Mouse (Mus musculus): Measurements from ENCODE around the gene Coq4. TPM values are rescaled to one million over a fixed set of nuclear protein-coding genes. Genes with fewer than 3 reads are reported as not detected.

Coq4 gene
- 1 to 10 TPM; 7.1 to 8.2 TPM for polyA plus RNA-seq (2017; shearing (Covaris generic))

DNA sequence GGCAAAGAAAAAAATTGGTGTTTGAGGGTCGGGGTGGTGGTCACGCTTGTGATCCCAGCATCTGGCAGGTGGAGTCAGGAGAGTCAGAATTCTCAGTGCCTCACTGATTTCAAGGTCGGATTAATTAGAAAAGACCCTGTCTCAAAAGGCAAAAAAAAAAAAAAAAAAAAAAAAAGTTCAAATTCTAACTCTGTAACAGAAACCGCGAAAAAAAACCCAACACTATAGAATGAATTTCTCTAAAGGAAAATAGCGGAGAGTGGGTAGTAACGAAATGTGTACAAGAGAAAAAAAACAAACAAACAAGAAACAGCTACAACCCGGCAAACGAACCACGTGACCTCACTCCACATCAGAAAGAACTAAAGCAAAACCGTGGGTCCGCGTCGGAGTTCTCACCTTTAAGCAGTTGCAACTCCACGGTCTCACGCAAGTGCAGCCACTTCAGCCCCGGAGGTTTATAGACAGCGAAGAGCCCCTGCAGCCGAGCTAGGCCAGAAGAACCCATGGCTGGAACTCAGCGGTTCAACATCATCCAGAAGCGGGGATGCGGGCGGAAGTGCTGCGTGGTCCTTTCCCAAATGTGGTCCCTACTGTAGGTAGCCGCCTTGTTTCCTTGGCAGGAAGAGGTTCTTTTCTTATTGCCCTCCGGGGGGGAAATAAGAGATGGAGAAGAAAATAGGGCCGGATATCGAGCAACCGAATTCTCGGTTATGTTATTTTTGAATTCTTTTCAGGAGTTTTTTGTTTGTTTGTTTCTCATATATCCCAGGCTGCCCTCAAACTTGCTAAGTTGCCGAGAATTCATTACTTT, at the start of gene Coq4:
Coq4 (plus strand) TSS at position 390 of the 814 bp plus-strand sequence.

GRCm38 (mm10) chr2:29751497-29751896, 35.8 kb upstream of the Coq4 start, which contains the start of gene Gm13420:
Gene Gm13420, minus strand, starts transcription at chr2:29751685.

DNA sequence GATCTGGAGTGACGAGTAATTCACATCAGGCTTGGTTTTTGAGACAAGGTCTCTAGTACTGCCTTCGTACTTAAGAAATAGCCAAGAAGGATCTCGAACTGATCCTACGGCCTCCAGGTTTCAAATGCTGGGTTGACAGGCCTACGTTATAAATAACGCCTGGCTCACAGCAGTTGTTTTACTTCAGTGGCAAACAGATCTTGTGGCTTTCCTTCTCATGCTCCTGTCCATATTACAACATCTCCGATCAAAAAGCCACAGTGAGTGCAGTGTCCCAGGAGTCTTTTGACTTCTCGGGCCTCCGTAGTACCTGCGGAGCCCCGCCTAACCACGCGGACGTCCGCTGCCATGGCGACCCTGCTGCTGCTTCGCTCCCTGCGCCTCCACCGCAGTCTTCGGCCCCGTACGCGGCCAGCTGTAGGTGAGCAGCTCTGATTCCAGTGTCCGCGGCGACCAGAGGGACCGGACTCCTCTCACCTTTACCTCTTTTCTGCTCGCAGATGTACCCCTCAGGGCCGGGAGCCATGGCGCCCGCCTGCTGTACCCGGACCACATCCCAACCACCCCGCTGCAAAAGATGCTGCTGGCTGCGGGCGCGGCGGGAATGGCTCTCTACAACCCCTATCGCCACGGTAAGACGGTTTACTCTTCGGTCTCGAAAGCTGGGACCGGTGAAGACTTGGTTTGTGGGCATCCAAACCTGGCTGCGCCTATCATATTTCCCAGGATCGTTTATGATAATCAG, 816 bp downstream of the Coq4 start, which contains the start of gene Trub2:
Trub2 (minus strand) TSS at position 566 of the 745 bp plus-strand sequence.

DNA sequence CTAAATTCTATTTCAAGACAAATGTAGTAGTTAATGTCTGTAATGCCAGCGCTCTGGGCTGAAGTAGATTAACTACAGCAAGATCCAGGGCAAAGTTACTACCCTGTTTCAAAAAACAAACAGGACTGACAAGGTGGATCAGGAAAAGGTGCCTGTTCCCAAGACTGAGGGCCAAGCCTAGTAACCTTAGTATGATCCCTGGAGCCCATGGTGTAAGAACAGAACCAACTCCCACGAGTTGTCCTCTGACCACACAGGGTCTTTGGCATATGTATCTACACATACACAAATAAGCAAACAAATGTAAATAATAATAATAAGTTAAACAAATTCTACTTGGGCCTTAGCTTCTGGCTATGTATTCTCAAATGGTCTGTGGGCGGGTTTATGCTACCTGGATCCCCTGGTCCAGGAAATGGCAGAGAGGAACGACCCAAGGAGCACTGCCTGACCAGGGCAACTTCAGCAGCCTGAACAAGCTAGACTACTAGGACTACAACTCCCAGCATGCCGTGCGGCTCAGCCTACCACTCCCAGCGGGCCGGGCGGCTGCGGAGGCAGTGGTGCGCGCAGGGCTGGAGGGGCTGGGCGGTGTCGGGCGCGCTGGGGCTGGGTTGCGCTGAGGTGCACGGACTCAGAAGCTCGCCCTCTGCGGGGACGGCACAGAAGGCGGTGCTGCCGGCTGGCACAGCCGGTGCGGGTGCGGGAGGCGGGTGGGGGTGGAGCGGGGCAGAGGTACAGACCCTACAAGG, 15.0 kb downstream of the Coq4 start, which contains the start of gene Slc27a4:
Slc27a4 (plus strand) TSS at position 560 of the 752 bp plus-strand sequence.

DNA sequence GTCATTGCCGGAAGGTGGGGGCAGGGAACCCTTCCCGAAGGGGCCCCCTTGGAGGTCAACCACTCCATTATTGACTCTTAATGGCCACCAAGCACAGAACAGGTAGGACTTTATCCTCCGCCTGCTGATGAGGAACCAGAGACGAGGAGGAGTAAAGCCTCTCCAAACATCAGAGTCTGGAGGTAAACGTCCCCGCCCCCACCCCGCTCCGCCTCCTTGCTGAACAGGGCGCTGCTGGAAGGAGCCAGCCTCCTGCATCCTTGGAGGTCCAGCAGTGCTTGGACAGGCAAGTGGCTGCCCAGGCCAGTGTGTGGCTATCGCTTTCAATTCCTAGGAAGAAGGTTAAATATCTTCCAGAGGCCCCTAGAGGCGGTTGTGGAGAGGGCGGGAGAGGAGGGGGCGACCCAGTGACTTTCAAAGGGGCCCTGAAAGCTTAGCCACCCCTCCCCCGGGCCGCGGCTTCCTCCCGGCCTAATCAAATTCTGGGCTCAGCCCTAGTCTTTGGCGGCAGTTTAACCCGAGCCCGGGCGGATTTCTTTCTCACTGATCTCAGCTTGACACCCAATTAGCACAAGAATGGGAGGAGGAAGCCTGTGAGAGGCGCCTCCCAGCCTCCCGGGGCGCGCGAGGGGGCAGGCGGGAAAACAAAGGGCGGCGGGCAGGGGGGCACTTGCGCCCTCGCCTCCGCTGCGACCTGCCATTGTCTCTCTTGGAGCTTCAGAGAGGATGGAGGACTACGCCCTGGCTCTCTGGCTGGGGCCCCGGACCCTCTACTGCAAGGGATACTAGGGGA, 32.9 kb downstream of the Coq4 start, which contains the start of gene Urm1:
Urm1 (plus strand) TSS at position 51 of the 793 bp plus-strand sequence.

Other genes with a start within 250 kb of the Coq4 start
- 10 to 100 TPM; 34.9 to 40.1 TPM for gene Rapgef1, start 167.8 kb upstream of the Coq4 start, polyA plus RNA-seq (2017; shearing (Covaris generic))
- 1 to 10 TPM in 1 of 2 experiments, not detected in 1; 1.4 TPM for gene Gm13420, start 35.8 kb upstream of the Coq4 start, polyA plus RNA-seq (2017; shearing (Covaris generic))
- gene Gm13547, start 28.2 kb upstream of the Coq4 start, polyA plus RNA-seq (2017; shearing (Covaris generic)): 1 to 10 TPM in 1 of 2 experiments, under 1 TPM in 1; 0.42 to 2.4 TPM
- gene Trub2, start 1.0 kb downstream of the Coq4 start, polyA plus RNA-seq (2017; shearing (Covaris generic)): 10 to 100 TPM; 28.5 to 30.4 TPM
- 10 to 100 TPM in 1 of 2 experiments, 1 to 10 TPM in 1; 9.3 to 11.3 TPM for gene Slc27a4, start 15.1 kb downstream of the Coq4 start, polyA plus RNA-seq (2017; shearing (Covaris generic))
- 10 to 100 TPM; 14.1 to 23.2 TPM for gene Urm1, start 32.6 kb downstream of the Coq4 start, polyA plus RNA-seq (2017; shearing (Covaris generic))
- 1 to 10 TPM; 1.1 to 4.7 TPM for gene Cercam, start 81.7 kb downstream of the Coq4 start, polyA plus RNA-seq (2017; shearing (Covaris generic))
- 10 to 100 TPM; 65.1 to 84.1 TPM for gene Odf2, start 101.7 kb downstream of the Coq4 start, polyA plus RNA-seq (2017; shearing (Covaris generic))
- 10 to 100 TPM; 66.9 to 67.1 TPM for gene Gle1, start 147.9 kb downstream of the Coq4 start, polyA plus RNA-seq (2017; shearing (Covaris generic))
- gene Sptan1, start 178.1 kb downstream of the Coq4 start, polyA plus RNA-seq (2017; shearing (Covaris generic)): 100 to 1,000 TPM in 1 of 2 experiments, 10 to 100 TPM in 1; 97.2 to 109 TPM

All from inflammation-experienced regulatory T-cells (primary cell).